In genomic region chr15:88738466-88738865, GRCm38 (mm10) we compare ENCODE assay signal across 11 mouse cellular contexts.
"Had no signal": no experiment of that assay in that cellular context is flagged by ENCODE, and none has a peak within 500 bp of the region (broad histone marks: within the 10 kb centered on the region; RNA-seq: fewer than 3 reads in every experiment).

No protein-coding gene starts in this region.

- DNase-seq: left cerebral cortex, postnatal 4 days; liver; liver, embryonic 13.5 days; liver, postnatal 0 days; lung, adult 2 months; lung, embryonic 14.5 days; lung, postnatal 10 days; lung, postnatal 14 days; lung, postnatal 36 days; lung, postnatal 4 days; midbrain, embryonic 14.5 days had no signal
